18 mouse cellular contexts compared by ENCODE assay signal in the genomic region with DNA sequence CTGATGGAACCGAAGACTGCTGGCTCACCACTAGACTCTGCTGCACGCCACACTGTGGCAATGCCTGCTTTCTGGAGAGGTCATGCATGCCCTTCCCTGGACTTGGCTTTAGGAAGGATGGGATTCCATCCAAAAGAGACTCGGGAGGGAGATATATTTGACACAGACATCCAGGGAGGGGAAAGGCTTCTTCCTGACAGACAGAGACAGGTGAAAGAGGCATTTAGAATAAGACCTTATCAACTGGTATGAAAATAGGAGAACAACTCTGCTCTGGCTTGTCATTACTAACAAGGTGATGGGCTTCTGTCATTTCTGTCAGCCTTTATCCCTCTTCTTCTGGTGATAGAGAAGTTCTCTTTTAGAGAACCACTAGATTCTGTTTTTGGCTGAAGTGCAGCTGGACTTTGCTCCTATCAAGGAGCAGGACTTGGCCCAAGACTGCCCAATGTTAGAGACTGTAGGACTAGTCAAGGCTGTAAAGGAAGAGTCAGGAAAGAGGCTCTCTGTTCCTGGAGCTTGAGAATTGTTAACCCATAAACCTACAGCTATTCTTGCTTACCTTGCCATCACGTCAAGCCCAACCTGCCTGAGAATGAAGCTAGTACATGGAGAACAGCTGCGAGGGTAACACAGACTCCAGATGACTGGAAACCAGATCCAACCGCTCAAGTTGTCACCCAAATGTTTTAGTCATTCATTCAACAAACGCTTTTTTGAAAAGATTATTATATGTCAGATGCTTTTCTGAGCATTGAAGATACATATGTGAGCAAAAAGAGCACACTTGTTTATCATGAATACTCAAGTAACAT. TPM values are rescaled to one million over a fixed set of nuclear protein-coding genes. Genes with fewer than 3 reads are reported as not detected.
A peak's percentile ranks its signal among the peaks of the same experiment; 100 is the strongest.
DNase-seq lines count a peak whose midpoint lies in the region; ATAC-seq and TF ChIP-seq lines count a peak whose summit lies in the region.
"Had no signal": no experiment of that assay in that cellular context is flagged by ENCODE, and none has a peak within 500 bp of the region (broad histone marks: within the 10 kb centered on the region; RNA-seq: fewer than 3 reads in every experiment).

No protein-coding gene starts in this region.

- H3K9ac ChIP-seq in kidney, embryonic 15.5 days: peak overlapping the region; percentile 8; the same call in 1 of the 2 replicates
- H3K9ac ChIP-seq in kidney, embryonic 14.5 days (ENCODE audit: low read depth, low read length): no peak overlapping the region
- H3K9ac ChIP-seq: embryonic facial prominence, embryonic 15.5 days; heart, embryonic 12.5 days; hindbrain, embryonic 14.5 days had no signal

- H3K9me3 ChIP-seq in kidney, embryonic 15.5 days (replicated peaks): no peaks in the 10 kb centered on the region
- H3K9me3 ChIP-seq in kidney, embryonic 14.5 days (ENCODE audit: control insufficient read depth, low read length): no peaks in the 10 kb centered on the region
- H3K9me3 ChIP-seq: embryonic facial prominence, embryonic 15.5 days; forebrain, embryonic 10.5 days; heart, embryonic 12.5 days; hindbrain, embryonic 10.5 days had no signal

- H3K36me3 ChIP-seq in kidney, embryonic 15.5 days: no peaks in the 10 kb centered on the region
- H3K36me3 ChIP-seq in kidney, embryonic 14.5 days (ENCODE audit: control insufficient read depth, insufficient read depth, low read length): no peaks in the 10 kb centered on the region
- no peaks in the 10 kb centered on the region for H3K36me3 ChIP-seq in C2C12 (ENCODE audit: control insufficient read depth, insufficient read depth)
- H3K36me3 ChIP-seq: embryonic facial prominence, embryonic 15.5 days; forebrain, embryonic 10.5 days; heart, embryonic 12.5 days; hindbrain, embryonic 10.5 days had no signal

- H3K4me3 ChIP-seq in gastrocnemius, adult 2 months: no peak overlapping the region
- H3K4me3 ChIP-seq in kidney, embryonic 15.5 days (replicated peaks): no peak overlapping the region
- no peak overlapping the region for H3K4me3 ChIP-seq in kidney, embryonic 14.5 days (ENCODE audit: low read length)
- H3K4me3 ChIP-seq in C2C12 (ENCODE audit: insufficient read depth, poor library complexity, severe bottlenecking): no peak overlapping the region
- H3K4me3 ChIP-seq: embryonic facial prominence, embryonic 15.5 days; erythroblast, embryonic 14.5 days; forebrain, embryonic 10.5 days; heart, embryonic 12.5 days; hindbrain, embryonic 10.5 days had no signal

- peak overlapping the region; percentile 62 for H3K27ac ChIP-seq in gastrocnemius, adult 2 months
- no peak overlapping the region for H3K27ac ChIP-seq in kidney, embryonic 15.5 days
- H3K27ac ChIP-seq in kidney, embryonic 14.5 days (ENCODE audit: low read depth, low read length): no peak overlapping the region
- H3K27ac ChIP-seq: embryonic facial prominence, embryonic 15.5 days; forebrain, embryonic 10.5 days; hindbrain, embryonic 10.5 days; hindbrain, embryonic 14.5 days had no signal

- WGBS in kidney, embryonic 15.5 days: 82% methylated on average over 7 of the region's 7 CpGs
- 90% methylated on average over 7 of the region's 7 CpGs for WGBS in kidney, embryonic 14.5 days

- no peak for ATAC-seq in kidney, embryonic 15.5 days (replicated peaks; ENCODE audit: low FRiP score)
- no peak for ATAC-seq in kidney, embryonic 14.5 days (ENCODE audit: low FRiP score, low TSS enrichment)

- H3ac ChIP-seq in C2C12 (ENCODE audit: control insufficient read depth, insufficient read length, low read depth): no peak overlapping the region

- H3K27me3 ChIP-seq in kidney, embryonic 15.5 days: no peaks in the 10 kb centered on the region
- H3K27me3 ChIP-seq in kidney, embryonic 14.5 days (ENCODE audit: control insufficient read depth, insufficient read depth, low read length): no peaks in the 10 kb centered on the region
- no peaks in the 10 kb centered on the region for H3K27me3 ChIP-seq in C2C12 (ENCODE audit: control insufficient read depth, insufficient read depth, insufficient read length)
- H3K27me3 ChIP-seq: embryonic facial prominence, embryonic 15.5 days; heart, embryonic 12.5 days had no signal

- peaks cover 35% of the 10 kb centered on the region for H3K79me2 ChIP-seq in C2C12 (ENCODE audit: control insufficient read depth, insufficient read depth)

- no peak overlapping the region for H3K4me2 ChIP-seq in kidney, embryonic 15.5 days
- no peak overlapping the region for H3K4me2 ChIP-seq in kidney, embryonic 14.5 days (replicated peaks; ENCODE audit: low read depth, low read length)
- H3K4me2 ChIP-seq: embryonic facial prominence, embryonic 15.5 days; heart, embryonic 12.5 days; hindbrain, embryonic 14.5 days had no signal

- intact Hi-C loops in gastrocnemius, adult 2 months (cut with DNase I): loop anchor here (2.0 kb wide), 1 partner anchor 39 kb away; no protein-coding TSS in a partner anchor
- intact Hi-C loops in gastrocnemius, postnatal 36 days (cut with DNase I): no loop called here

- H3K79me3 ChIP-seq in C2C12 (ENCODE audit: low read depth): peaks cover 27% of the 10 kb centered on the region

- TF ChIP-seq CTCF in gastrocnemius, adult 2 months (IDR thresholded peaks at IDR 0.05): no peak
- TF ChIP-seq CTCF in C2C12 (IDR thresholded peaks at IDR 0.05; ENCODE audit: control insufficient read depth, insufficient read depth, insufficient read length): no peak

- H3K4me1 ChIP-seq in kidney, embryonic 15.5 days: peaks cover 22% of the 10 kb centered on the region
- peaks cover 22% of the 10 kb centered on the region for H3K4me1 ChIP-seq in kidney, embryonic 14.5 days (ENCODE audit: control insufficient read depth, insufficient read depth, low read length)

- DNase-seq in gastrocnemius, adult 2 months: peak; percentile 69
- DNase-seq in gastrocnemius, postnatal 36 days: no peak
- peak; percentile 45 for DNase-seq in skeletal muscle tissue, adult 2 months (ENCODE audit: low read depth, low spot score)
- DNase-seq: adrenal gland, adult 2 months; adrenal gland, postnatal 25 days; cerebellum, adult 2 months; cerebellum, postnatal 14 days; embryo, embryonic 11 days; gastrocnemius, postnatal 10 days had no signal

TF ChIP-seq in C2C12, 6 proteins besides CTCF, POLR2A, EP300 and RAD21:
- TF ChIP-seq FOSL1 (IDR thresholded peaks at IDR 0.05; ENCODE audit: insufficient read depth, low read length, poor library complexity, severe bottlenecking) (no peak), MAX (IDR thresholded peaks at IDR 0.05) (no peak), MYOD1 (IDR thresholded peaks at IDR 0.05; ENCODE audit: control insufficient read depth, insufficient read length, low read depth) (peak; percentile 29)

RNA-seq across cellular contexts. Expression of gene Fmnl3, which starts 1.5 kb away (rescaled TPM):
- total RNA-seq in gastrocnemius, adult 2 months (2021): 1 to 10 TPM; 5.5 to 7.2 TPM
- 1 to 10 TPM; 6.6 to 7.0 TPM for total RNA-seq in gastrocnemius, postnatal 36 days (2021)
- polyA plus RNA-seq in kidney, embryonic 15.5 days (2015; fragmentation: Nextera tagmentation; extraction: Ambion mirVana): 31.7 and 32.4 TPM in 2 replicates
- 15.0 and 27.9 TPM in 2 replicates for polyA plus RNA-seq in kidney, embryonic 14.5 days (2014; fragmentation: Nextera tagmentation; extraction: Ambion mirVana)
- 76.6 TPM for polyA plus RNA-seq in C2C12 (2012; fragmentation: generic; extraction: Trizol)

RNA-seq across cellular contexts. Expression of gene Tmbim6, which starts 20.9 kb away (rescaled TPM):
- total RNA-seq in gastrocnemius, adult 2 months (2021): 100 to 1,000 TPM; 181 to 184 TPM
- total RNA-seq in gastrocnemius, postnatal 36 days (2021): 100 to 1,000 TPM; 165 to 172 TPM
- 502 and 516 TPM in 2 replicates for polyA plus RNA-seq in kidney, embryonic 15.5 days (2015; fragmentation: Nextera tagmentation; extraction: Ambion mirVana)
- polyA plus RNA-seq in kidney, embryonic 14.5 days (2014; fragmentation: Nextera tagmentation; extraction: Ambion mirVana): 321 and 409 TPM in 2 replicates
- polyA plus RNA-seq in C2C12 (2012; fragmentation: generic; extraction: Trizol): 372 TPM

Comparison
In these comparisons a context has a peak if more than half of its experiments do, and no peak if none do; other contexts are left out.
1. DNase-seq: peak in gastrocnemius, adult 2 months (single experiment) and skeletal muscle tissue, adult 2 months (single experiment); none in gastrocnemius, postnatal 36 days (0 of 2).